Mouse (Mus musculus): ENCODE data around the gene Ift81.

GRCm38 (mm10) chr5:122619686-122620296 is 5.5 kb upstream of the Ift81 start:
- TF ChIP-seq CTCF (IDR thresholded peaks at IDR 0.05) (no peak), EP300 (IDR thresholded peaks at IDR 0.05) (no peak)
